Mouse (Mus musculus) cortical plate, adult 2 months (tissue): ENCODE data around the gene Dzip1. TPM values are rescaled to one million over a fixed set of nuclear protein-coding genes. Genes with fewer than 3 reads are reported as not detected.

Experiments
- H3K27ac ChIP-seq: fragments of 200-500 bp; 2 replicates; pipeline ENCODE4 v1.5.1; 2012; ENCODE audit warnings: low read length, control low read depth, inconsistent platforms; ENCODE audit not compliant: insufficient read depth
- H3K4me1 ChIP-seq: fragments of 200-500 bp; 2 replicates; pipeline ENCODE4 v1.6.1; 2011; ENCODE audit warnings: low read length; ENCODE audit not compliant: control insufficient read depth, insufficient read depth
- H3K4me3 ChIP-seq: fragments of 200-500 bp; 2 replicates; pipeline ENCODE4 v1.5.1; 2011; ENCODE audit warnings: mild to moderate bottlenecking, low read length, control low read depth; ENCODE audit not compliant: insufficient read depth
- CTCF ChIP-seq: fragments of 200-500 bp; IDR thresholded peaks from 2 replicates; pipeline ENCODE4 v1.5.1; 2011; ENCODE audit warnings: mild to moderate bottlenecking, control low read depth, low read length; ENCODE audit not compliant: insufficient read depth; ENCODE audit errors: extremely low read depth
- POLR2A ChIP-seq: fragments of 200-500 bp; IDR thresholded peaks from 2 replicates; pipeline ENCODE4 v1.6.1; 2011; ENCODE audit warnings: mild to moderate bottlenecking, low read length, control low read depth; ENCODE audit not compliant: insufficient read depth; ENCODE audit errors: extremely low read depth
- polyA plus RNA-seq: library from polyadenylated mRNA; depleted of rRNA; stranded (reverse); fragments of >200 nt; gene quantifications from 2 replicates; pipeline ENCODE4 v1.2.3, GENCODE M21; 2012

The Dzip1 gene
- polyA plus RNA-seq, 1 experiment: 89.4 TPM

GRCm38 (mm10) chr14:118907592-118907991, 17.7 kb downstream of the Dzip1 start:
- H3K4me1 ChIP-seq: peaks cover 7% of the 10 kb centered on the region
- no peak for TF ChIP-seq CTCF
- TF ChIP-seq POLR2A: no peak

GRCm38 (mm10) chr14:118903867-118904562, 21.2 kb downstream of the Dzip1 start:
- H3K4me3 ChIP-seq: no peak overlapping the region
- TF ChIP-seq POLR2A (no peak), CTCF (no peak)
- peaks cover 7% of the 10 kb centered on the region for H3K4me1 ChIP-seq
- H3K27ac ChIP-seq: no peak overlapping the region

More at GRCm38 (mm10) chr14:118907592-118907991, 17.7 kb downstream of the Dzip1 start:
- H3K27ac ChIP-seq: no peak overlapping the region
- no peak overlapping the region for H3K4me3 ChIP-seq

- Histone ChIP-seq H3K27ac (no peak overlapping the region), H3K4me1 (peaks cover 7% of the 10 kb centered on the region), H3K4me3 (no peak overlapping the region)
- TF ChIP-seq POLR2A (no peak), CTCF (no peak)
Observed at GRCm38 (mm10) chr14:118903397-118903796, 21.9 kb downstream of the Dzip1 start.

- Histone ChIP-seq H3K27ac (no peak overlapping the region), H3K4me3 (no peak overlapping the region), H3K4me1 (peaks cover 7% of the 10 kb centered on the region)
- TF ChIP-seq POLR2A (no peak), CTCF (no peak)
Observed at GRCm38 (mm10) chr14:118900911-118901310, 24.3 kb downstream of the Dzip1 start.

GRCm38 (mm10) chr14:118899940-118900339, 25.3 kb downstream of the Dzip1 start:
- Histone ChIP-seq H3K4me3 (no peak overlapping the region), H3K4me1 (peaks cover 7% of the 10 kb centered on the region), H3K27ac (no peak overlapping the region)
- TF ChIP-seq CTCF (peak; percentile 39), POLR2A (no peak)

- TF ChIP-seq CTCF (no peak), POLR2A (no peak)
- Histone ChIP-seq H3K27ac (no peak overlapping the region), H3K4me1 (no peaks in the 10 kb centered on the region), H3K4me3 (no peak overlapping the region)
Observed at GRCm38 (mm10) chr14:118895655-118896054, 29.6 kb downstream of the Dzip1 start.

GRCm38 (mm10) chr14:118895228-118895627, 30.0 kb downstream of the Dzip1 start:
- TF ChIP-seq POLR2A: no peak
- no peak for TF ChIP-seq CTCF
- Histone ChIP-seq H3K27ac (no peak overlapping the region), H3K4me3 (no peak overlapping the region), H3K4me1 (no peaks in the 10 kb centered on the region)

- peak overlapping the region; percentile 83; the same call in 1 of the 2 replicates for H3K27ac ChIP-seq
- TF ChIP-seq POLR2A (no peak), CTCF (no peak)
Observed at GRCm38 (mm10) chr14:118890101-118890500, 35.2 kb downstream of the Dzip1 start.

GRCm38 (mm10) chr14:118884250-118884556, 41.1 kb downstream of the Dzip1 start:
- Histone ChIP-seq H3K4me3 (no peak overlapping the region), H3K4me1 (peaks cover 1% of the 10 kb centered on the region; the same call in 1 of the 2 replicates), H3K27ac (no peak overlapping the region)
- TF ChIP-seq CTCF (no peak), POLR2A (no peak)

More at GRCm38 (mm10) chr14:118890101-118890500, 35.2 kb downstream of the Dzip1 start:
- no peaks in the 10 kb centered on the region for H3K4me1 ChIP-seq
- H3K4me3 ChIP-seq: no peak overlapping the region

- Histone ChIP-seq H3K4me3 (no peak overlapping the region), H3K27ac (no peak overlapping the region), H3K4me1 (peaks cover 5% of the 10 kb centered on the region)
- TF ChIP-seq POLR2A: no peak
- no peak for TF ChIP-seq CTCF
Observed at GRCm38 (mm10) chr14:118883344-118884249, 41.7 kb downstream of the Dzip1 start.
